Comparison of ENCODE assay signal across 30 mouse cellular contexts in genomic region chr2:74306301-74306700, GRCm38 (mm10).
"Had no signal": no experiment of that assay in that cellular context is flagged by ENCODE, and none has a peak within 500 bp of the region (broad histone marks: within the 10 kb centered on the region; RNA-seq: fewer than 3 reads in every experiment).

No protein-coding gene starts in this region.

- DNase-seq: left cerebral cortex, postnatal 4 days; liver; liver, embryonic 13.5 days; liver, postnatal 0 days; lung, adult 18-20 months; lung, adult 2 months; lung, embryonic 14.5 days; lung, postnatal 10 days; lung, postnatal 14 days; lung, postnatal 36 days; lung, postnatal 4 days; midbrain, embryonic 14.5 days had no signal

- H3K4me1 ChIP-seq: liver, embryonic 12.5 days; liver, embryonic 13.5 days; liver, embryonic 15.5 days; lung, embryonic 15.5 days; megakaryocyte, embryonic 14.5 days; midbrain, embryonic 10.5 days; midbrain, embryonic 12.5 days; midbrain, embryonic 15.5 days; neural tube, embryonic 12.5 days had no signal

- H3K27ac ChIP-seq: limb, embryonic 10.5 days; limb, embryonic 12.5 days; limb, embryonic 13.5 days; limb, embryonic 15.5 days; liver, embryonic 12.5 days; liver, embryonic 13.5 days; liver, embryonic 14.5 days; liver, embryonic 15.5 days; lung, embryonic 15.5 days; macrophage; midbrain, embryonic 10.5 days; midbrain, embryonic 12.5 days; midbrain, embryonic 15.5 days; neural tube, embryonic 12.5 days had no signal

- ATAC-seq: liver, embryonic 12.5 days; liver, postnatal 0 days; lung, postnatal 0 days; midbrain, embryonic 15.5 days; midbrain, embryonic 16.5 days had no signal

- H3K27me3 ChIP-seq: limb, embryonic 13.5 days; limb, embryonic 15.5 days; liver, embryonic 12.5 days; liver, embryonic 13.5 days; liver, embryonic 15.5 days; lung, embryonic 15.5 days; midbrain, embryonic 15.5 days; neural tube, embryonic 12.5 days had no signal

- H3K4me2 ChIP-seq: limb, embryonic 12.5 days; limb, embryonic 13.5 days; limb, embryonic 15.5 days; liver, embryonic 11.5 days; liver, embryonic 12.5 days; liver, embryonic 13.5 days; liver, embryonic 15.5 days; lung, embryonic 14.5 days; lung, embryonic 15.5 days; midbrain, embryonic 12.5 days; midbrain, embryonic 15.5 days; neural tube, embryonic 12.5 days had no signal

- H3K4me3 ChIP-seq: limb, embryonic 10.5 days; limb, embryonic 12.5 days; limb, embryonic 13.5 days; limb, embryonic 15.5 days; liver, embryonic 12.5 days; liver, embryonic 13.5 days; liver, embryonic 15.5 days; lung, embryonic 15.5 days; megakaryocyte, embryonic 14.5 days; midbrain, embryonic 10.5 days; midbrain, embryonic 12.5 days; midbrain, embryonic 15.5 days; myocyte; neural tube, embryonic 12.5 days had no signal

- H3K9ac ChIP-seq: limb, embryonic 12.5 days; limb, embryonic 13.5 days; limb, embryonic 15.5 days; liver, embryonic 12.5 days; liver, embryonic 13.5 days; liver, embryonic 14.5 days; liver, embryonic 15.5 days; liver, postnatal 0 days; lung, embryonic 14.5 days; lung, embryonic 15.5 days; midbrain, embryonic 12.5 days; midbrain, embryonic 15.5 days; neural tube, embryonic 12.5 days had no signal

- H3K9me3 ChIP-seq: limb, embryonic 10.5 days; limb, embryonic 12.5 days; limb, embryonic 13.5 days; limb, embryonic 15.5 days; liver, embryonic 12.5 days; liver, embryonic 13.5 days; liver, embryonic 15.5 days; lung, embryonic 15.5 days; megakaryocyte, embryonic 14.5 days; midbrain, embryonic 10.5 days; midbrain, embryonic 12.5 days; midbrain, embryonic 15.5 days; neural tube, embryonic 12.5 days had no signal

- H3K36me3 ChIP-seq: limb, embryonic 10.5 days; limb, embryonic 12.5 days; limb, embryonic 13.5 days; limb, embryonic 15.5 days; liver, embryonic 12.5 days; liver, embryonic 13.5 days; liver, embryonic 15.5 days; lung, embryonic 15.5 days; midbrain, embryonic 10.5 days; midbrain, embryonic 12.5 days; midbrain, embryonic 15.5 days; neural tube, embryonic 12.5 days had no signal
